Mouse (Mus musculus): ENCODE data around the gene Gm42688. TPM values are rescaled to one million over a fixed set of nuclear protein-coding genes. Genes with fewer than 3 reads are reported as not detected.
A peak's percentile ranks its signal among the peaks of the same experiment; 100 is the strongest.

Gm42688 gene
- polyA plus RNA-seq, 1 experiment from 2014 or later, result 1.9 TPM

DNA sequence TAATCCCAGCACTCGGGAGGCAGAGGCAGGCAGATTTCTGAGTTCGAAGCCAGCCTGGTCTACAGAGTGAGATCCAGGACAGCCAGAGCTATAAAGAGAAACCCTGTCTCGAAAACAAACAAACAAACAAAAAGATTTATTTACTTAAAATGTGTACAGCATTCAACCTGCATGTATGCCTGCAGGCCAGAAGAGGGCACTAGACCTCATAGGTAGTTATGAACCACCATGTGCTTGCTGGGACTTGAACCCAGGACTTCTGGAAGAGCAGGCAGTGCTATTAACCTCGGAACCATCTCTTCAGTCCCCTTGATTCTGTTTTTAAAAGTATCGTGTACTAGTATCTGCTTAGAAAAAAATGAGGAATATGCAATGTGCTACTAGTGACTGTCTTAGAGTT is 26.0 kb downstream of the Gm42688 start:
- DNase-seq (ENCODE audit: low spot score) (no peak), ATAC-seq (no peak)
- Histone ChIP-seq H3K4me3 (ENCODE audit: low read depth, low read length) (no peak overlapping the region), H3K9me3 (ENCODE audit: low read length) (no peaks in the 10 kb centered on the region), H3K27ac (ENCODE audit: low read length) (no peak overlapping the region), H3K9ac (replicated peaks; ENCODE audit: low read depth) (no peak overlapping the region), H3K27me3 (replicated peaks; ENCODE audit: insufficient read depth, low read length) (no peaks in the 10 kb centered on the region), H3K36me3 (ENCODE audit: insufficient read depth, low read length) (no peaks in the 10 kb centered on the region), H3K4me2 (replicated peaks; ENCODE audit: low read depth, low read length) (no peak overlapping the region), H3K4me1 (ENCODE audit: insufficient read depth, low read depth, low read length) (peaks cover 9% of the 10 kb centered on the region)
- 87% methylated on average over 5 of the region's 5 CpGs for WGBS
- TF ChIP-seq CTCF (IDR thresholded peaks at IDR 0.05), result peak; percentile 49
- no peak for TF ChIP-seq EP300 (IDR thresholded peaks at IDR 0.05)

- H3K27ac ChIP-seq (ENCODE audit: low read length), result peak overlapping the region; percentile 54
- peaks cover 17% of the 10 kb centered on the region; the same call in 1 of the 2 replicates for H3K4me1 ChIP-seq (ENCODE audit: insufficient read depth, low read depth, low read length)
- no peaks in the 10 kb centered on the region for H3K27me3 ChIP-seq (replicated peaks; ENCODE audit: insufficient read depth, low read length)
- H3K4me2 ChIP-seq (replicated peaks; ENCODE audit: low read depth, low read length), result 0 out of 2 replicates have a peak overlapping the region, but pooled peaks have one; percentile 0
- no peak overlapping the region for H3K9ac ChIP-seq (replicated peaks; ENCODE audit: low read depth)
- no peak overlapping the region for H3K4me3 ChIP-seq (ENCODE audit: low read depth, low read length)
- TF ChIP-seq CTCF (IDR thresholded peaks at IDR 0.05), result no peak
- peak; percentile 82 for TF ChIP-seq EP300 (IDR thresholded peaks at IDR 0.05)
- H3K36me3 ChIP-seq (ENCODE audit: insufficient read depth, low read length), result no peaks in the 10 kb centered on the region
- H3K9me3 ChIP-seq (ENCODE audit: low read length), result no peaks in the 10 kb centered on the region
- ATAC-seq, result peak; percentile 82
- 32% methylated on average over 6 of the region's 6 CpGs for WGBS
- peak; percentile 90 for DNase-seq (ENCODE audit: low spot score)
Measured at GRCm38 (mm10) chr6:83131469-83132034, 30.1 kb downstream of the Gm42688 start.

DNA sequence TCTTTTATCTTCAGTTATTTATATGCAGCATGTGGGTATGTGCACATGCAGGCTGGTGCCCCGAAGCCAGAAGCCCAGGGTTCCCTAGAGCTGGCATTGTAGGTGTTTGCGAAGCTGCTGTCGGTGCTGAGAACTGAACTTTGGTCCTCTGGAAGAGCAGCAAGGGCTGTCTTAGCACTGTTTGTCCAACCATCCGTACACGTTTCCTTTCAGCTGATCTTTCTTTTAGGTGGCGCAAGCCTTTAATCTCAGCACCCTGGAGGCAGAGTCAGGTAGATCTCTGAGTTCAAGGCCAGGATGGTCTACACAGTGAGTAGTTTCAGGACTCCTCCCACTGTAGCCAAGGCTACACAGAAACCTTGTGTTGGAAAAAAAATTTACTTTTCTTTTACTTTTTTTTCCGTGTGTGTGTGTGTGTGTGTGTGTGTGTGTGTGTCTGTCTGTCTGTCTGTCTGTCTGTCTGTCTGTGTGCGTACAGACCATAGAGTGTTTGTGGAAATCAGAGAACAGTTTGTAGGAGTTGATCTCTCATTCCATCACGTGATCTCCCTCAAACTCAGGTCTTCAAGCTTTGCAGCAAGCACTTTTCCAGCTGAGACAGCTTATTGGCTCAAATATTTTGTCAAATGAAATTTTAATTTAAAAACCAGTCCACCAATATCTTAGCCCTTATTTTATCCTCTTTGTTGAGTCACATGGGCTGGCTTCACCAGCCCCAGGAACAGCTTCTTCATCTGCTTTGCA is 30.9 kb downstream of the Gm42688 start:
- Histone ChIP-seq H3K4me1 (ENCODE audit: insufficient read depth, low read depth, low read length) (peaks cover 20% of the 10 kb centered on the region; the same call in 1 of the 2 replicates), H3K9ac (replicated peaks; ENCODE audit: low read depth) (no peak overlapping the region), H3K4me3 (ENCODE audit: low read depth, low read length) (no peak overlapping the region), H3K36me3 (ENCODE audit: insufficient read depth, low read length) (no peaks in the 10 kb centered on the region), H3K9me3 (ENCODE audit: low read length) (no peaks in the 10 kb centered on the region), H3K27me3 (replicated peaks; ENCODE audit: insufficient read depth, low read length) (no peaks in the 10 kb centered on the region), H3K27ac (ENCODE audit: low read length) (0 out of 2 replicates have a peak overlapping the region, but pooled peaks have one; percentile 11), H3K4me2 (replicated peaks; ENCODE audit: low read depth, low read length) (no peak overlapping the region)
- no peak for DNase-seq (ENCODE audit: low spot score)
- no peak for ATAC-seq
- no peak for TF ChIP-seq CTCF (IDR thresholded peaks at IDR 0.05)
- no peak for TF ChIP-seq EP300 (IDR thresholded peaks at IDR 0.05)
- WGBS, result 58% methylated on average over 9 of the region's 9 CpGs

DNA sequence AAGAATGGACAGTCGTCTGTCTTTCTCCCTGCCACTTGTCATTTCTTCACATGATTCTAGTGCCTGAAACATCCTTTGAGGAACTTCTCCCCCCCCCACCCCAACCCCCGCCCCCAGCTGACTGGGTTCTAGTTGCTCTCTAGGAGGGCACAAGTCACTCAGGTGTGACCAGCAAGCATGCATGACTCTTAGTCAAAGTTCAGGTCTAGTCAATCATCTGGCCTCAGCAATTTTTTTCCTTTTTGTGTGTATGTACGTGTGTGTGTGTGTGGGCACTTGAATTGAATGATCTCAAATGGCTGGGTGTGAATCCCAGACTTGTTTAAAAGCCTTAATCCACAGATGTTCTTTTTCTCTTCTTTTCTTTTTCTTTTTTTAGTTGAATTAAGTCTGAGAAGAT is 32.8 kb downstream of the Gm42688 start:
- Histone ChIP-seq H3K36me3 (ENCODE audit: insufficient read depth, low read length) (no peaks in the 10 kb centered on the region), H3K9ac (replicated peaks; ENCODE audit: low read depth) (no peak overlapping the region), H3K27me3 (replicated peaks; ENCODE audit: insufficient read depth, low read length) (no peaks in the 10 kb centered on the region), H3K4me3 (ENCODE audit: low read depth, low read length) (no peak overlapping the region), H3K4me2 (replicated peaks; ENCODE audit: low read depth, low read length) (no peak overlapping the region), H3K27ac (ENCODE audit: low read length) (no peak overlapping the region), H3K9me3 (ENCODE audit: low read length) (no peaks in the 10 kb centered on the region), H3K4me1 (ENCODE audit: insufficient read depth, low read depth, low read length) (peaks cover 23% of the 10 kb centered on the region; the same call in 1 of the 2 replicates)
- DNase-seq (ENCODE audit: low spot score) (no peak), ATAC-seq (no peak)
- TF ChIP-seq CTCF (IDR thresholded peaks at IDR 0.05), result no peak
- no peak for TF ChIP-seq EP300 (IDR thresholded peaks at IDR 0.05)
- WGBS, result 60% methylated on average over 3 of the region's 3 CpGs

- Histone ChIP-seq H3K9me3 (ENCODE audit: low read length) (no peaks in the 10 kb centered on the region), H3K9ac (replicated peaks; ENCODE audit: low read depth) (peak within 1 kb of the TSS; percentile 52), H3K4me1 (ENCODE audit: insufficient read depth, low read depth, low read length) (peaks cover 23% of the 10 kb centered on the region; the same call in 1 of the 2 replicates), H3K36me3 (ENCODE audit: insufficient read depth, low read length) (no peaks in the 10 kb centered on the region), H3K4me3 (ENCODE audit: low read depth, low read length) (peak within 1 kb of the TSS; percentile 51), H3K27ac (ENCODE audit: low read length) (peak within 1 kb of the TSS; percentile 96), H3K4me2 (replicated peaks; ENCODE audit: low read depth, low read length) (peak within 1 kb of the TSS; percentile 89), H3K27me3 (replicated peaks; ENCODE audit: insufficient read depth, low read length) (no peaks in the 10 kb centered on the region)
- TF ChIP-seq EP300 (IDR thresholded peaks at IDR 0.05) (no peak), CTCF (IDR thresholded peaks at IDR 0.05) (no peak)
- peak; percentile 44 for DNase-seq (ENCODE audit: low spot score)
- 46% methylated on average over 7 of the region's 7 CpGs for whole genome bisulfite sequencing
- ATAC-seq, result no peak
Measured at GRCm38 (mm10) chr6:83134951-83135513, 33.6 kb downstream of the Gm42688 start, which contains the start of gene Rtkn. TSS of gene Rtkn (plus strand) at chr6:83135463.

GRCm38 (mm10) chr6:83135571-83136161 is 34.2 kb downstream of the Gm42688 start:
- 7% methylated on average over 35 of the region's 37 CpGs for WGBS
- Histone ChIP-seq H3K4me1 (ENCODE audit: insufficient read depth, low read depth, low read length) (peaks cover 23% of the 10 kb centered on the region; the same call in 1 of the 2 replicates), H3K27ac (ENCODE audit: low read length) (peak overlapping the region; percentile 96), H3K36me3 (ENCODE audit: insufficient read depth, low read length) (no peaks in the 10 kb centered on the region), H3K9ac (replicated peaks; ENCODE audit: low read depth) (peak overlapping the region; percentile 52), H3K27me3 (replicated peaks; ENCODE audit: insufficient read depth, low read length) (no peaks in the 10 kb centered on the region), H3K9me3 (ENCODE audit: low read length) (no peaks in the 10 kb centered on the region), H3K4me3 (ENCODE audit: low read depth, low read length) (peak overlapping the region; percentile 51), H3K4me2 (replicated peaks; ENCODE audit: low read depth, low read length) (peak overlapping the region; percentile 89)
- ATAC-seq (peak; percentile 18), DNase-seq (ENCODE audit: low spot score) (peak; percentile 76)
- TF ChIP-seq EP300 (IDR thresholded peaks at IDR 0.05), result no peak
